Mouse (Mus musculus) ES-E14 (cell line): ENCODE results near the gene Sipa1. TPM values are rescaled to one million over a fixed set of nuclear protein-coding genes. Genes with fewer than 3 reads are reported as not detected.
A peak's percentile ranks its signal among the peaks of the same experiment; 100 is the strongest.
"Not testable (repeated sequence)": the region's sequence is repeated elsewhere in the genome, so short reads cannot be mapped to it uniquely, and the experiment has no call there.

Experiments
- DNase-seq: peaks from one replicate; pipeline ENCODE4 v3.0.0-alpha.2; 2013; ENCODE audit warnings: low read depth, low spot score
- H3K27ac ChIP-seq: 2 replicates; pipeline ENCODE4 v1.5.1; 2012; ENCODE audit warnings: low read depth, mild to moderate bottlenecking, low read length, moderate library complexity, mixed read lengths; ENCODE audit not compliant: poor library complexity, insufficient read depth, severe bottlenecking
- H3K36me3 ChIP-seq: 2 replicates; pipeline ENCODE4 v1.6.1; 2012; ENCODE audit warnings: mild to moderate bottlenecking, low read length, moderate library complexity, mixed read lengths; ENCODE audit not compliant: control insufficient read depth, poor library complexity, insufficient read depth, severe bottlenecking
- H3K4me1 ChIP-seq, 2 experiments: fragments of 150-350 bp in 1 of 2; sonication (generic) in 1 of 2; 2 replicates each; pipeline ENCODE4 v1.6.1; 2012; ENCODE audit warnings: low read length in 2 of 2, mild to moderate bottlenecking in 1 of 2, mixed read lengths in 1 of 2; ENCODE audit not compliant: control insufficient read depth in 2 of 2, insufficient read depth in 2 of 2, poor library complexity in 1 of 2
- H3K4me3 ChIP-seq, 2 experiments: fragments of 150-350 bp in 1 of 2; sonication (generic) in 1 of 2; 2 replicates each; pipeline ENCODE4 v1.5.1; 2012; ENCODE audit warnings: low read length in 2 of 2, low read depth in 1 of 2, mild to moderate bottlenecking in 1 of 2, mixed read lengths in 1 of 2; ENCODE audit not compliant: insufficient read depth in 1 of 2, poor library complexity in 1 of 2, severe bottlenecking in 1 of 2
- H3K9ac ChIP-seq: 2 replicates; pipeline ENCODE4 v1.6.1; 2012; ENCODE audit warnings: low read depth, mild to moderate bottlenecking, low read length, mixed read lengths; ENCODE audit not compliant: poor library complexity, insufficient read depth, severe bottlenecking
- H3K9me3 ChIP-seq: fragments of 150-350 bp; sonication (generic); 2 replicates; pipeline ENCODE4 v1.6.1; 2012; ENCODE audit warnings: low read depth, mild to moderate bottlenecking, low read length; ENCODE audit not compliant: control insufficient read depth, insufficient read depth
- CHD2 ChIP-seq: IDR thresholded peaks from 2 replicates; pipeline ENCODE4 v1.6.1; 2014; ENCODE audit warnings: mild to moderate bottlenecking, low read depth, low read length, inconsistent platforms
- HCFC1 ChIP-seq: IDR thresholded peaks from 2 replicates; pipeline ENCODE4 v1.6.1; 2012; ENCODE audit warnings: low read length, inconsistent platforms, borderline replicate concordance; ENCODE audit not compliant: insufficient read depth
- MAFK ChIP-seq: IDR thresholded peaks from 2 replicates; pipeline ENCODE4 v1.6.1; 2014; ENCODE audit warnings: mild to moderate bottlenecking, low read depth, low read length, inconsistent platforms; ENCODE audit not compliant: insufficient read depth
- ZC3H11A ChIP-seq: IDR thresholded peaks from 2 replicates; pipeline ENCODE4 v1.6.1; 2012; ENCODE audit warnings: low read depth, mild to moderate bottlenecking, inconsistent platforms, low read length, borderline replicate concordance
- ZNF384 ChIP-seq: IDR thresholded peaks from 2 replicates; pipeline ENCODE4 v1.6.1; 2012; ENCODE audit warnings: low read depth, low read length, inconsistent platforms
- in situ Hi-C, 2 experiments: fragments of 600-800 bp; cut with MboI; formaldehyde crosslinking; loops; one replicate each; pipeline ENCODE4 v1.15.1; 2025; ENCODE audit warnings: low sequenced_read_pairs in 2 of 2, inconsistent platforms in 1 of 2; ENCODE audit not compliant: unreplicated experiment in 2 of 2
- total RNA-seq: library from RNA; depleted of rRNA; stranded (reverse); fragments of 300-350 nt; gene quantifications from 2 replicates; pipeline ENCODE4 v1.2.3, GENCODE M21; 2012

Gene Sipa1
- total RNA-seq, 1 experiment: 10.5 TPM

DNA sequence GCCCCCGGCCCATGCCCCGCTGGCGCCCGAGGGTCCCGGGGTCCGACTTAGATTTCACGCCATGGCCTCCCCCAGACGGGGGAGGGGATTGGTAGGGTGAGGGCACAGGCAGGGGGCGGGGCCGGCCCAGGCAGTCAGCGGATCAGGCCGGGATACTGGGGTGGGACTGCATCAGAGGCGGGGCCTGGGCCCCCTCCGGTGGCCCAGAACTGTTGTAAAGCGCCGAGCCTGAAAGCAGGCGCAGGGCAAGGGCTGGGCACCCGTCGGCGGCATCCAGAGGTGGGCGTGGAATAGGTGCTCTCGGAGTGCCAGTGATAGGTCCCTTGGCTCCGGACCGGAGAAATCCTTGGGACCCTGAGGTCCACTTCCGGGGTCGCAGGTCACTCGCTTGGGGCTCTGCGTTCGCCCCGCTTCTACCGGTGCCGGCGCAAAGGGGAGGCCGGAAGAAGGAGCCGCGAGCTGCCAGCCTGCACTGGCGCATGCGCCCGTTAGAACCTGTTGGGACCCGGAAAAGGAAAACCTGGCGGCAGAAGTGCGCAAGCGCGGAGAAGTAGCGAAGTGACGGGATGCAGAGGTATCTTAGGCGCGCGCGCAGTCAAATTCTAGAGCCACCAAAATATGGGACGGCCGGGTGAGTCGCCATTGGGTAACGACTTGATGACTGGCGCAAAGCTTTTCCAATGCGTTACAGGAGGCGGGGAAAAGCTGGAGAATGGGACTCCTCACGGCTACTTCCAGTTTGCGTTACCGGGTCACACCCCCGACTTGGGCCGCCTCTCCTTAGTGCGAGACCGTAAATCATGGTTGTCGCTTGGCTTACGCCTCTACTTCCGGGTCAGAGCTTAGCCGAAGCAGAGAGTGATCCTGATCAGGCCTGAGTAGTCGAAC, 24.9 kb upstream of the Sipa1 start, which contains the start of the genes Map3k11 and Pcnx3:
Gene Map3k11 (plus strand): TSS at position 543 of the 888 bp plus-strand sequence.
Gene Pcnx3 (minus strand): TSS at position 709 of the 888 bp plus-strand sequence.
- in situ Hi-C loops: no loop called here
- Histone ChIP-seq H3K36me3 (peaks cover 33% of the 10 kb centered on the region), H3K4me3 (peak within 1 kb of the TSS; percentile 81 to 90), H3K9ac (peak within 1 kb of the TSS; percentile 81), H3K4me1 (peaks cover 4 to 13% of the 10 kb centered on the region in 2 experiments; a peak in 2 of 4 replicates), H3K9me3 (no peaks in the 10 kb centered on the region), H3K27ac (peak within 1 kb of the TSS; percentile 68)
- peak; percentile 95 for DNase-seq
- TF ChIP-seq CHD2 (peak; percentile 69), HCFC1 (peak; percentile 80; the same call in 1 of the 2 replicates), MAFK (no peak)

DNA sequence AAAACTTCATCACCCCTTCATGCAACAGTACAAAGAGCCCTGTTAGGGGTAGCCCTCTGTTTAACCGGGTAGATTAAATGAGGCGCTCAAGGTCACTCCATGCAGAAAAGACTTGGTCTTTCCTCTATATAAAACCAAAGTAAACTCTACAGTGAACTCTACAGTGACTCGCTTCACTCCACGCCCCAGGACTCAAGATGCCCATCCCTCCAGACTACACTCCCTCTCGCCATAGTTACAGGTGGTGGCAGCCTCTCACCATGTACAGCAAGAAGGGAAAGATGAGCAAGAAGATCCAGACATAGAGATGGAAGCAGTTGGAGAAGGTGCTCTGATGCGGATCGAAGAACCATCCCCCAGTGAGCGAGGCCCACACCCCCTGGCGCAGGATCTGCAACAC, 24.2 kb upstream of the Sipa1 start:
- in situ Hi-C loops: no loop called here
- H3K27ac ChIP-seq: peak overlapping the region; percentile 68; the same call in 1 of the 2 replicates
- no peak for DNase-seq
- TF ChIP-seq MAFK (no peak), HCFC1 (no peak), CHD2 (no peak), ZC3H11A (no peak), ZNF384 (no peak)
- peaks cover 4 to 13% of the 10 kb centered on the region in 2 experiments; a peak in 2 of 4 replicates for H3K4me1 ChIP-seq
- H3K4me3 ChIP-seq: peak overlapping the region; percentile 81 to 90
- peak overlapping the region; percentile 81 for H3K9ac ChIP-seq
- H3K9me3 ChIP-seq: no peaks in the 10 kb centered on the region
- H3K36me3 ChIP-seq: peaks cover 40% of the 10 kb centered on the region

DNA sequence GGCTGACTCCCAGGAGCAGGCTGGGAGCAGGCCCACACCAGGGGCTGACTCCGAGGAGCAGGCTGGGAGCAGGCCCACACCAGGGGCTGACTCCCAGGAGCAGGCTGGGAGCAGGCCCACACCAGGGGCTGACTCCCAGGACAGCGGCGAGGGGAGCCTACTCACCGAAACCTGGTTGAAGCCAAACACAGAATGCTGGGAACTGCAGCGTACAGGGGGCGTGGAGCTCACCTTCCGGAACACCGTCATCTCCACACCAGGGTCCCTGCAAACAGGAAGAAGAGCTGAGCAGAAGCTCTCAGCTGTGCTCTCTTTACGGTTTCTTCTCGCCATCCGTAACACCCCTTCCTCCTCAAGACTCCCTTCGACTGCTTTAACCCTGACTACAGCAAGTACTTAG, 23.4 kb upstream of the Sipa1 start:
- H3K9ac ChIP-seq, H3K4me3 ChIP-seq, H3K9me3 ChIP-seq, in situ Hi-C loops, H3K27ac ChIP-seq, DNase-seq: not testable (repeated sequence)
- Histone ChIP-seq H3K4me1 (peaks cover 4 to 13% of the 10 kb centered on the region in 2 experiments; a peak in 2 of 4 replicates), H3K36me3 (peaks cover 42% of the 10 kb centered on the region)

DNA sequence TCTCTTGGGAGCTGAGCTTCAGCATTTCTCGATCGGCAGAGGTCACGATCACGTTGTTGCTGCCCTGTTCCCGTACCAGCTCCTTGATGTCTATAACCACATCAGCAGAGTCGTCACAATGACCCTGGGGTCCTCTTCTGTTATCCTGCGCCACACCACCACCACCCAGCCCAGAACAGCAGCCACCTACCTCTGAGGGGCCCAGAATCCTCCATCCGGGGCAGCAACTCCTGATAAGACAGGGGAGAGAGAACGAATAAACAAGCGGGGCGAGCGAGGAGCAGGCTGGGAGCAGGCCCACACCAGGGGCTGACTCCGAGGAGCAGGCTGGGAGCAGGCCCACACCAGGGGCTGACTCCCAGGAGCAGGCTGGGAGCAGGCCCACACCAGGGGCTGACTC, 22.9 kb upstream of the Sipa1 start:
- H3K4me1 ChIP-seq: peaks cover 4 to 13% of the 10 kb centered on the region in 2 experiments; a peak in 2 of 4 replicates
- H3K36me3 ChIP-seq: peaks cover 44% of the 10 kb centered on the region
- TF ChIP-seq CHD2 (no peak), HCFC1 (no peak), ZC3H11A (no peak), MAFK (no peak), ZNF384 (no peak)
- H3K27ac ChIP-seq: no peak overlapping the region
- H3K9ac ChIP-seq: no peak overlapping the region
- no peak overlapping the region for H3K4me3 ChIP-seq
- in situ Hi-C loops: no loop called here
- no peaks in the 10 kb centered on the region for H3K9me3 ChIP-seq
- no peak for DNase-seq
